Mouse (Mus musculus) bone marrow macrophage, adult 2 months (primary cell): ENCODE data around the gene Fhl2.

Experiments
- CTCF ChIP-seq: IDR thresholded peaks from 2 replicates; pipeline ENCODE4 v1.5.1; 2012; ENCODE audit warnings: low read depth, mild to moderate bottlenecking, low read length, moderate library complexity
- POLR2A ChIP-seq: IDR thresholded peaks from 2 replicates; pipeline ENCODE4 v1.6.1; 2012; ENCODE audit warnings: mild to moderate bottlenecking, low read depth, low read length, borderline replicate concordance

DNA sequence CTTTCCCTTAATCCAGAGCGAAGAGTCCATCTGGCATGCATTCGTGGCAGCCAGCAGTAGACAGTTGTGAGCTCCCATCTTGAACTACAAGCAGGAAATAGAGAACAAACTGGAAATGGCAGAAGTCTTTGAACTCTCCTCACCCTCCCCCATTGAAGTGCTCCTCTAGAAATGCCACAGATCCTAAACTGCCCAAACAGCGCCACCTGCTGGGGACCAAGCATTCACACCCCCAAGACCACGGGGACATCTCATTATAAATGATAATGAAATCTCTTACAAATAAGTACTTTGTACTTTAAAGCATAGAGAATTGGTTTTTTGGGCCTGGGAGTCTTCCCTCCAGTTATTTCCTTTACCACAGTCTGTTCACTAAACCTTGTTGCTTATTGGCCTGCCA, 86.2 kb downstream of the Fhl2 start:
- TF ChIP-seq POLR2A (no peak), CTCF (peak; percentile 97)
